Mouse (Mus musculus): ENCODE measurements at regions not wholly inside any gene's neighbourhood (a gene's known extent, or its start where the extent isn't known, plus 50 kb on each side); places are given as distances from the start of the nearest gene placed in this dataset.
A peak's percentile ranks its signal among the peaks of the same experiment; 100 is the strongest.
"Not testable (repeated sequence)": the region's sequence is repeated elsewhere in the genome, so short reads cannot be mapped to it uniquely, and the experiment has no call there.

GRCm38 (mm10) chr13:26457487-26458253 is 312.3 kb downstream of the Hdgfl1 start:
- no peak for DNase-seq (ENCODE audit: low read depth, low spot score)

GRCm38 (mm10) chr13:26426639-26427038 is 343.3 kb downstream of the Hdgfl1 start:
- DNase-seq (ENCODE audit: low read depth, low spot score) = no peak

GRCm38 (mm10) chr13:26424513-26424912 is 345.5 kb downstream of the Hdgfl1 start:
- DNase-seq (ENCODE audit: low read depth, low spot score) = no peak

GRCm38 (mm10) chr13:26405757-26406156 is 364.2 kb downstream of the Hdgfl1 start:
- peak; percentile 32 for DNase-seq (ENCODE audit: low read depth, low spot score)

GRCm38 (mm10) chr13:26404707-26405106 is 365.3 kb downstream of the Hdgfl1 start:
- no peak for DNase-seq (ENCODE audit: low read depth, low spot score)

GRCm38 (mm10) chr13:26387861-26388621 is 381.9 kb downstream of the Hdgfl1 start:
- DNase-seq (ENCODE audit: low read depth, low spot score) = no peak

GRCm38 (mm10) chr13:26382631-26383030 is 387.3 kb downstream of the Hdgfl1 start:
- DNase-seq (ENCODE audit: low read depth, low spot score) = no peak

GRCm38 (mm10) chr13:26382154-26382553 is 387.8 kb downstream of the Hdgfl1 start:
- peak; percentile 32 for DNase-seq (ENCODE audit: low read depth, low spot score)

GRCm38 (mm10) chr13:26375546-26375945 is 394.4 kb downstream of the Hdgfl1 start:
- peak; percentile 18 for DNase-seq (ENCODE audit: low read depth, low spot score)

GRCm38 (mm10) chr13:26365911-26366310 is 404.1 kb downstream of the Hdgfl1 start:
- not testable (repeated sequence) for DNase-seq (ENCODE audit: low read depth, low spot score)

GRCm38 (mm10) chr13:26356341-26356740 is 413.6 kb downstream of the Hdgfl1 start:
- peak; percentile 45 for DNase-seq (ENCODE audit: low read depth, low spot score)

- DNase-seq (ENCODE audit: low read depth, low spot score) = no peak
Observed at GRCm38 (mm10) chr13:26354421-26354820, 415.5 kb downstream of the Hdgfl1 start.

GRCm38 (mm10) chr13:26350510-26350909 is 419.5 kb downstream of the Hdgfl1 start:
- no peak for DNase-seq (ENCODE audit: low read depth, low spot score)

- DNase-seq (ENCODE audit: low read depth, low spot score) = no peak
Observed at GRCm38 (mm10) chr13:26338795-26339194, 431.2 kb downstream of the Hdgfl1 start.

GRCm38 (mm10) chr13:26325066-26325465 is 444.9 kb downstream of the Hdgfl1 start:
- DNase-seq (ENCODE audit: low read depth, low spot score) = no peak

GRCm38 (mm10) chr13:26324633-26325032 is 445.3 kb downstream of the Hdgfl1 start:
- no peak for DNase-seq (ENCODE audit: low read depth, low spot score)

GRCm38 (mm10) chr13:26318557-26318956 is 451.4 kb downstream of the Hdgfl1 start:
- no peak for DNase-seq (ENCODE audit: low read depth, low spot score)

GRCm38 (mm10) chr13:26312246-26313010 is 457.5 kb downstream of the Hdgfl1 start:
- DNase-seq (ENCODE audit: low read depth, low spot score) = no peak

GRCm38 (mm10) chr13:26284073-26284444 is 485.9 kb downstream of the Hdgfl1 start:
- DNase-seq (ENCODE audit: low read depth, low spot score) = no peak

- DNase-seq (ENCODE audit: low read depth, low spot score) = no peak
Observed at GRCm38 (mm10) chr13:26283397-26284072, 486.4 kb downstream of the Hdgfl1 start.

GRCm38 (mm10) chr13:26282291-26282690 is 487.7 kb downstream of the Hdgfl1 start:
- DNase-seq (ENCODE audit: low read depth, low spot score) = no peak

- no peak for DNase-seq (ENCODE audit: low read depth, low spot score)
Observed at GRCm38 (mm10) chr13:26272850-26273249, 497.1 kb downstream of the Hdgfl1 start.
